Mouse (Mus musculus) hindlimb bud, embryonic 11.5 days (tissue): ENCODE results near the gene Ppp1r1b.
A peak's percentile ranks its signal among the peaks of the same experiment; 100 is the strongest.

Source experiments
- DNase-seq: peaks from one replicate; pipeline ENCODE4 v3.0.0-alpha.2; 2012; ENCODE audit warnings: low read depth, low spot score; ENCODE audit errors: extremely low spot score

Gene Ppp1r1b

DNA sequence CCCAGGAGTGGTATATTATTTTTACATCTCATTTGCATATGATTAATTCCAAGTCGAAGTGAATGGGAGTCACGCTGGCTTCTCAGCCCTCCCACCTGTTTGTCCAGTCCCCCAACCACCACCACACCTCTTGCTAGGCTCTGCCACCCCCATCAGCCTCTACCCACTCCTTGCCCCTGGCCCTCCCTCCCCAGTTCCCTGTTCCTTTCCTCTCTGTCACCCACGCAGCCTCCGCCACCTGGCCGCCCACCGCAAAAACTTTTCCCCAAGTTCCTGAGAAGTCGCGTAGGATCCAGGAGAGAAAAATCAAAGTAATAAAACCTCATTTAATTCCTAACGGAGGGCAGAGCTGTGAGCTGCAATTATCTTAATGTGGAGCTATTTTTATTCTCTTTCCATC, 2.0 kb upstream of the Ppp1r1b start:
- no peak for DNase-seq

DNA sequence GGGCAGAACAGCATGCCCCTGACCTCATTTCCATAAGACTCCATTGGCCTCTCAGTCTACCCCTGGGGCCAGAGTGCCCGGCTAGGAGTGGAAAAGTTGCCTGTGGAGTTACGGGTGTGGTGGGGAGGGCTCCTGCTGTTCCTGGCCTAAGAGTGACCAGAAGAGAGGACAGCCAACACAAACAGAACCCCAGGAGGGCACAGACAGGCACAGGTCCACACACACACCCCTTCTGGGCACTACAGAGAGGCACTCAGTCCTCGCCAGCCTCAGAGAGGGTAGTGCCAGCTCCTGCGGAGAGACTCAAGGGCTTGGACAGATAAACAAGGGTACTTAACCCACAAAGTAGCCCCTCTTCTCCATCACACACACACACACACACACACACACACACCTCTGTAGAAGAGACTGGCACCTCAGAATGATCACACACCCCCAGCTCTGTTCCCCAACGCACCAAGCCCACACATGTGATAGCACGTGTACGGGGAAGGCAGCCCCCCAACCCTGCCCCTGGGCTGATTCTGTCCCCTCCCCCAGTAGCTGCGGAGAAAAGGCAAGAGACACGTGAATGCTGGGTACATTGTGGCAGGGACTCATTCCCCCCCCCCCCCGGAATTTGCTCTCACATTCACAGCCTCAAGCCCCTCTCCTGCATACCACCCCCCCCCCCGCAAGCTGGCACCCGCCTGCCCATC, 670 bp upstream of the Ppp1r1b start:
- no peak for DNase-seq

DNA sequence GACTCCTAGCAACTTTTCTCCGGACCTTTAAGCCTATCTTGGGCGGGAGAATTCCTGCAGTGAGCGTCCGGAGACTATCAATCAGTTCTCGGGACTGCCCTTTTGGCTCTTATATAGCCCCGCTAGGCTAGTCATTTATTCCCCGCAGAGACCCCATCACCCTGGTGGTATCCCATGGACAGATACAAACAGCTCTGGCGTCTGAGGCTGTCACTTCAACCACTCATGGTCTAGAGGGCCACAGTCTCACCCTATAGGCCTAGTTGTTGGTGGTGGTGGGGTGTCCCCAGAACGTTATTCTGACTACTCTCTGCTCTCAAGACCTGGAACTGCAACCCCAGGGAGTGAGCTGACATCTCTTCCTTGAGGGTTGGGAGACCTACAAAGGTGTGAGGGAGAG, 1.1 kb downstream of the Ppp1r1b start:
- no peak for DNase-seq

DNA sequence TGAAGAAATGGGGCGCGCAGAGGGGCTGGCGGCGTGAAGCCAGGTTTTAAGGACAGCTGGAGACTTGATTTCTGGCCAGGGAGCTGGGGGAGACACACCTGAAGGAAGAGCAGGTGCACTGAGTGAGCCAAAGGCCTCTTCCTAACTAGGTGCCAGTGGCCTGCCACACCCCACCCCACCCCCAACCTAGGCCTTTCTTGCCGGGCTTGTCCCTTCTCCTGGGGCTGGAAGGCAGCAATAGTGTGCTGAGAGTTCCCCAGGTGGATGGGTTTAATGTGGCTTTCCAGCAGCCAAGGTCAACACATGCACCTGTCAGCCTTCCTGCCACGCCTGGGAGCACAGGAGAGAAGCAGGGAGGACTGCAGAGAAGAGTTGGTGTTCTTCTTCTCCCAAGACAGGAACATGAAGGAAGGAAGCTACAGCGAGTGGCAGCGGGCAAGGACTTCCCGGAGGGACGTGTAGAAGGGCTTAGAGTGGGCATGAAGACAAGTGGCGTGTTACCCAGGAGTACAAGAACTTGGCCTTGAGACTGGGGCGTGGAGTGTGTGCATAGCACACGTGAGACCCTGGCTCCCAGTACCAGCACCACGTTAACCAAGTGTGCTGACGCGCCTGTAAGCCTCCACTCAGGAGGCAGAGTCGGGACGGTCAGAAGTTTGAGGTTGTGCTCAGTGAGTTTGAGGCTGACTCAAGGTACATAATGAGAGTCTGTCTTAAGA, 4.2 kb downstream of the Ppp1r1b start:
- no peak for DNase-seq

DNA sequence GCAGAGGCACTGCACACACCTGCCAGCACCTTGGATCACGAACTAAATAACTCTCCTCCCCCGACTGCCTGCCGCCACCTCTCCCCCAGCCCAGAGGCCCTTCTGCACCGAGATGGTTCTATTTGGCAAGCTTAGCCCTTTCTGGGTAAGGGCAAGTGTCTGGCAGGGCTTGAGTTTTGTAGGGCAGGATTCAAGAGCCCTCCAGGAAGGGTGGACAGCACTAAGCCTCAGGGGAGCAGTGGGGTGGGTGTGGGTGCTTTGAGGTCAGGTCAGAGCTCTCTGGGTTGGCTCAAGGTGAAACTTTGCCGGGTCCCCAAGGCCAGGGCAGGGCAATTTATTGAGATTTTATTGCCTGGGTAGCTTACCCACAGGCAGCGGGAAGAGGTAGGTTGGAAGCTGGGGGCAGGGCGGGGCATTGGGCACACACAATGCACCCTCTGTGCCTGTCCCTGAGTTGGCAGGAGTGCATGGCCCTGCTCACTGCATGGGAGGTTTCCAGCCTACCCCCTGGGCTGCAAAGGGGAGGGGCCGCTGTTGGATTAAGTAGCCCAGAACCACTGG, 5.5 kb downstream of the Ppp1r1b start:
- no peak for DNase-seq

DNA sequence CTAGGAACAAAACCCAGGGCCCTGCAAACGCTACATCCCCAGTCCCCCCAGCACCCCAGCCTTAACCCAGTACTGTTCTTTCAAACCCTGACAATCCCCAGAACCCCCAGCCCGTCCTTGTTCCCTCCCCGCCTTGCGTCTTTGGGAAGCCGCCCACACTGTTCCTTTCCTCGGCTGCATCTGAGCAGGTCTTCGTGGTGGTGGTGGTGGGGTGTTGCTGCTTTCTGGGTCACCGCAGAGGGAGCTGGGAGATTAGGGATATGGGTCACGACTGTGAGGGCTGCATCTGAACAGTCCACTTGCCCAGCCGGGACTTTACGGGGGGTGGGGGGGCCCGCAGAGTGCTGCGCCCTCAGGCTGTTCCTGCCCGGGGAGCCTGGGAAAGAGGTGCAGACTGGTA, 6.2 kb downstream of the Ppp1r1b start:
- DNase-seq, result no peak

DNA sequence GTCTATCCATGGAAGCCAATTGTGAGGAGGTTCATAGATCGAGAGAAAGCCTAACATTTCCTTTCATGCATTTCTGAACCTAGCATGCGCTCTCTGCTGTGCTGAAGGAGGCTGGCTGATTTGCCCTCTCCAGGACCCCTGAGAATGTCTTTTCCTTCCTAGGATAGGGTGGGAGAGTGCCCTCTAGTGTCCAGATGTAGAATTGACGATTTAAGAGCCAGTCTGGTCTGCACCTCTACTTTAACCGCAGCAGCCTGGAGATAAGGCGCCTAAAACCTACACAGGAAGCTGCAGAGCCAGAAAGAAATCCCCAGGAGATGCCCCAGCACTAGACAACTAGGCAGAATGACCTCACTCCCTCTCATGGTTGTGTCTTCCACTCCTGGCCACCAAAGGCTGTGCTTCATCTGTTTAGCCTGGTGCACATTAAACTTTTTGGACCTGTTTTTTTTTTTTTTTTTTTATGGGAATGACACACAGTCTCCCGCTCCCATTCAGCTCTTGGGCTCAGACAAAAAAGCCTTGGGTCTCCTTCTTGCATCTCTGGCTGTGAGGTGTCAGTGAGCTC, 7.6 kb downstream of the Ppp1r1b start:
- peak; percentile 93 for DNase-seq

DNA sequence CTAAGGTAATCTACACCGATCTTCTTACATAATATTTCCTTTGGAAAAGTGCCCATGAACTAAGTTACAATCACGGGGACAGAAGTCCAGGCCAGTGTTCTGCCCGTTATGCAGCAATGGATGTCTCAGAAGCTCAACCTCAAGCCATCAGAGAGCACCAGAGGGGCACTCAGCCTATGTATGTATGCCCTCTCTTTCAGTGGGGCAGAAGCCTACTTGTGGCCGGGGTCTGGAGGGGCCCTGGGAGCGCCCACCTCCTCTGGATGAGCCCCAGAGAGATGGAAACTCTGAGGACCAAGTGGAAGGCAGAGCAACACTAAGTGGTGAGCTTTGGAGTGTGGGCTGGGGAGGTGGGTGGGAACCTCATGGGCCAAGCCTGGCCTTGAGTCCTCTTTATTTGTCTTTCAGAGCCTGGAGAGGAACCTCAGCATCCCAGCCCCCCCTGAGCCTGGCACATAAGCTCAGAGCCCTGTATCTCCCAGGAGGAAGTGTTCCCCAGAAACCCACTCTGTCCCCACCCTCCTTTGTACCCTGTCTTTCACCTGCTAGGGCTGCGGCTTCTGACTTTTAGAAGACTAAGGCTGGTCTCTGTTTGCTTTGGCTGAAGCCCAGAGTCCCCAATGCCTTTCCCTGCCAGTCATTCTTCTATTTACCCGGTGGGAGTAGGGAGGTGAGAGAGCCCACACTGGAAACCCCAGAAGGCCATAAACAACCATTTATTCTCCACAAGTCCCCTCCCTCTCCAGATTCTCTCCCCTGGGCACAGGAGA, 8.6 kb downstream of the Ppp1r1b start:
- DNase-seq, result no peak

DNA sequence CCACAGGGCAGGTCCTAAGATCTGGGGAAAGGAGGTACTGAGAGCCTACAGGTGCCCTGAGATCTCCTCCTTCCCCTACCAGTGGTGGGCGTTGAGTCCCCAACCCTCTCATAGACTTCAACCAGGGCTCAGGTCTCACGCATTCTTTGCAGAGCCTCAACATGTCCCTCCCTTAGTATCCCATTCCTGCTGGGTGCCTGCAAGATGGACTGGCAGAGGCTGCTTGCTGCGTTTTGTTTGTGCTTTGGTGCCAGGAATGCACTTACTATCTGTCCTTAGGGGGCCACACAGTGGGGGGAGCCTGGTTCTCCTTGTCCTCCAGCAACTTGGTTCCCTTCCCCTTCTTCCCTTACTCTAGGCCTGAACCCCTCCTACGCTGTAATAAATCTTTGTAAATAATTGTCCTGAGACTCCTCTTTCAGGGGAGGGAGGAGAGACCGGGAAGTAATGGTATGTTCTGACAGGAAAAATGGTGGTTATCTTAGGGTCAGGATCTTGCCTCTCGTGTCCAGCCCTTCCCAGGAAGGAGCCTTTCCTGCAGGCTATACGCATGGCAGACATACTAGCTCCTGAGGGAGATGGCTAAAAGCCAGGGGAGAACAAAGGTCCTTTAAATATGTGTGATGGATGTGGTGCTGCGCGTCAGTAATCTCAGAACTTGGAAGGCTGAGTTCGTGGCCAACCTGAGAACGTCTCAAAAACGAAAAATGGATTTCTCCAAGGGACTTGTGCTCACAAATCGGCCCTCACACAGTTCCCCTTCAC, 9.4 kb downstream of the Ppp1r1b start:
- no peak for DNase-seq

DNA sequence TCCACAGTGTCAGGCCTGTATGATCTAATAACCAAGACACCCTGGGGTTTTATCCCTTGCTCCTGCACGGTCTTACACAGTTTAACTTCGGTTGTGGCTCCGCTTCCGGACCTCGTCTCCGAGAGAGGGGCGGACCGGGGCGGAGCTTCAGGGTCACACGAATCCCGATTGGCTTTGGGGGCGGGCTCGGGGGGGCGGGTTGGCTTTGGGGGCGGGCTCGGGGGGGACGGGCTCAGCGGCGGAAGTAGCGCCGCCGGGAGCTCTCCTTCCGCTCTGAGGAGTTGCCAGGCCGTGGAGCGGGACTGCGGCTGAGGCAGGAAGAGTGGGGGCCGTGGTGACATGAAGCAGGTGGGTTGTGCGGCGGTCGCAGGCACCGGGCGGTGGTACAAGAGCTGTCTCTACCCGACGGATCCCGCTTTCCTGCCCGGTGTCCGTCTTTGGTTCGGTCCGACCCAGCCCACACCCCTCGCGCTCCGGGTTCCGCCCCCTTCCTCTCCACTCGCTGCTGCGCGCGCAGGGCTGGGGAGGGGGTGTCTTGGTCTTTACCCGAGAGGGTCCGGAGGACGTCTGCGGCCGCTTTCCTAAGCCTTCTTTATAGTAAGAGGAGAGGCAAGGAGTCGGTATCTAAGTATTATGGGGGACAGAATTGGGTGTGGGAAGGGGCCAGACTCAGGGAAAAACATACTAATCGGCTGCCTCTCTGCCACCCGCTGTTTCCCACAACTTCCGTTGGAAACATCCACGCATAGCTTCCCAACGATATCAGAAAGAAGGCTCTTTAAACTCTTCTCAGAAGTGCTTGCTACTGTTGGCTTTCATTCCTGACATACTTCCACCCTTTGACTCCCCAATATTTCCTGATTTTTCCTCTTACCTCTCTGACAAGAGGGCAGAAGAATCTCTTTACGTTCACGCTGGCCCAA, 10.2 kb downstream of the Ppp1r1b start, which contains the start of gene Stard3:
Gene Stard3 (plus strand): TSS at position 208 of the 923 bp plus-strand sequence.
- DNase-seq, result peak; percentile 78

DNA sequence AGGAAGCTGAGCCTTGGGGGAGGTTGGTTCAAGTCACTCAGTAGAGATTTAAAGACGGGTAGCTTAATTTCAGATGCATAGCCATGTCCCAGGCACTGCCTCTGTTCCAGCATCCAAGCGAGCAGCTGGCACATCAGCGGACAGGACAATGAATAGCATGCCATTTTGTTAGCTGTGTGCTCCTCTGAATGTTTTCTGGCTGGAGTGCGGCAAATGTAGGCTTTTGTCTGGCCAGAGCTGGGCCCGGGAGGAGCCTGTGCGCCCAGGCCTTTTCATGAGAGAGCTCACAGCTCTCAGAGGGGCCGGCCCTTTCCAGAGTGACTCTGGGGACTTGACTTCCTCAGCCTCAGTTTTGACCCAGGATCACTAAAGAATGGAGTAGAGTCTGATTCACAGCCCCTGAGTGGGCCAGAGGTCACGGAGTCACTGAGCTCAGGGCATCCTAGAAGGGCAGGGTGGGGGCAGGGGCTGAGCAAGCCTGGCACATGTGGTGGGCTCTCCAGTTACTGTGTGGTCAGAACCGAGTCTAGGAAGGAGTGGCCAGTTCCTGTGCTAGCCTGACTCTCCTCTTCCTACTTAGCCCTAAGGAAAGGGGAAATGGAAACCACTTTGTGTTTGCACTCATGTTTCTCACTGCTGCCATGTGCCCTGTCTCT, 12.8 kb downstream of the Ppp1r1b start:
- no peak for DNase-seq

DNA sequence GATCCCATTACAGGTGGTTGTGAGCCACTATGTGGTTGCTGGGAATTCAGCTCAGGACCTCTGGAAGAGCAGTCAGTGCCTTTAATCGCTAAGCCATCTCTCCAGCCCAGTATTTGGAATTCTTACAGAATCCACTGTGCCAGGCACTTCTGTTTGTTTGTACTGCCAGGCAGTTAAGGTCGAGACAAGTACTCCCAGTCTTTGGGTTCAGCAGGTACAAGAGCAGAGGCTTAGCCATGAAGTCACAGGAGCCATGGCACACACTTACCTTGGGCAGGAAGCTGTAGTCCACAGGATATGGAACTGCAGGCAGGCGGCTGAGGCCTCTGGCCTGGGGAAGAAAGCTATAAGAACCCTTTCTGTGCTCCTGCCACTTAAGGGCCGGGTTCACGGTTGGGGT, 15.6 kb downstream of the Ppp1r1b start:
- no peak for DNase-seq

DNA sequence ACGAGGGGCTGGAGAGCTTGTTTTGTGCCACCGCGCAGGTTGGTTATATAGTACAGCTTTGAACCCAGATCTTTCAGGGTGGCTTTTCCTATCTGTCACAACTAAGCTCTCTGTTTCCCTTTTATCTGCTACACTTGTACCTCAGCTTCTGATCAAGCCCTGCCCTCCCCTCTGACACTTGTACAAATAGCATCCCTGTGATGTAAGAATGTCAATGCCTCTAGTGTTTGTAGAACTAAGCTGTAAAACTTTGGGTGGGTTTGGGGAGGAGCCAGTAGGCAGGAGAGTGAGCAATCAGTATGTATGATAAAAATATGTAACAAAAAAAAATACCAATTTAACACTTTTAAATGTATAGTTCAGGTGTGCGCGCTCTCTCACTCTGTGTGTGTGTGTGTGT, 16.2 kb downstream of the Ppp1r1b start:
- DNase-seq, result no peak

DNA sequence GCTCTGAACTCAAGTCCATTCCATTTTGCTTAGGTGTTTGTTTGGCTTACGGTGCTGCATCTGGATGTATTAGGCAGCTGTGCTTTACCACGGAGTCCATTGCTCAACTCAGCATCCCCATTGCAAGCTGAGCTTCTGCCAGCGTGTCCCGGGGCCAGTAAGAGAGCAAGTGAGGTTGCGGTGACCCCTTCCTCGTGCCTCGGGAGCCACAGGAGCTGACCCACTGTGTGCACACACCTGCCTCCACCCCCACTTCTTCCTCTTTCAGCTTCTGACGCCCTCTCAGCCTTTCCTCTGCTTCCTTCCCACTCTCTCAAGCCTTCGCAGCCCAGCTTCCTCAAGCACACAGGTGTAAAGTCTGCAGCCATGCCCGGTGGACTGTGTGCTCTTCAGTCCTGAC, 18.1 kb downstream of the Ppp1r1b start:
- DNase-seq, result no peak

DNA sequence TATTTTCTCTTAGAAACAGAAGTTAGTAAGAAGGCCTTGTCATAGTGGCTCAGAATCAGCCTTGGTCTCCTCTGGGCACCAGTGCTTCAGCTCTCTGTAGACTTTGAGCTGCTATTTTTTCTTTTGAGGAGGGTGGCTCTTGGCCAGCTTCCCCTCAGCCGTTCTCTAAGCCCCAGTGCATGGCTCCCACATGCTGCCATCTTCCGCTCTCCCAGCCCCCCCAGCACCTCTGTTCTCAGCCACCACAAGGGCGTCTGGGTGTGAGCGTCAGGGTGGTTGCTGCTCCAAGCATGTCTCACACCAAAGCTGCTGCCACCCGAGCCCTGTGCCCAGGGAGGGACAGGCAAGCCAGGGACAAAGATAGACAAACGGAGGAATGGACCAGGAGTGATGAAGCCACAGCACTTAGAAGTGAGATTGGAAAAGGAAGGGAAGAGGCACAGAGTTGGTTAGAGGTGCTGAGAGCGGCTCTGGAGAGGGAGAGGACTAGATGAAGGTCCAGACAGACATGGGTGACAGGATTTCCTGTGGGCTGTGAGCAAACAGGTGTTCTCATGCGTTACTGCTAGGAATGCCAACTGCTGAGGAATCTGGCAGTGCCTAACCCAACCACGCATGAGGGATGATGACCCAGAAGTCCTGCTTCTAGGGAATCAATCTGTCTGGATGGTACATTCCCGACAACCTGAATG, 19.1 kb downstream of the Ppp1r1b start:
- DNase-seq, result no peak

DNA sequence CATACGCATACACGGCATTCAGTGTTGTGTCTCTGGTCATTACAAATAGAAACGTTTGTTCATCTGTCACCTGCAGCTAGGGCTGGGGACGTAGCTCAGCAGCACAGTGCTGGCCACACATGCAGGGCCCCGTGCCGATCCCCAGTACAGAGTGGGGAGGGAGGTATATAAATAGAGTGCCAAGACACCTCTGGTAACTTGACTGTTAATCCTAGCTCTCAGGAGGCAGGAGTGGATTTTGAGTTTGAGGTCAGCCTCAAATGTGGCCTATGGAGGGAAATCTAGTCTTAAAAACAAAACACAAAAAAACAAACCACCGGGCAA, 19.6 kb downstream of the Ppp1r1b start:
- no peak for DNase-seq

DNA sequence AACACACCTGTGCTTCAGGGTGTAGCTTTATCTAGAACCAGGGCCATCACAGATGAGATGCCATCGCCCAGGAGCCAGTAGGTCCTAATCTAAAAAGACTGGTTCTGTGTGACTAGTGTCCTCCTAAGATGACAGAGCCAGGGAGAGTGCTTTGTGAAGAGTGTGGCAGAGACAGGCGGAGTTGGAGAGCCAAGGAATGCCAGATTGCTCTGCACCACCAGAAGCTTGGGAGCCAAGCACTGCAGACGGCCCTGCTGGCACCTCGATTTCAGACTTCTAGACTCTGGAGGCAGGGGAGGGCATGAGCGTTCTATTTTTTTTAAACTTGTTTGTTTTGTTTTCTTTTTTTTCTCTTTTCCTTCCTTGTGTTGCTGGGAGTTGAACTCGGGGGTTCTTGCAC, 21.1 kb downstream of the Ppp1r1b start:
- no peak for DNase-seq

DNA sequence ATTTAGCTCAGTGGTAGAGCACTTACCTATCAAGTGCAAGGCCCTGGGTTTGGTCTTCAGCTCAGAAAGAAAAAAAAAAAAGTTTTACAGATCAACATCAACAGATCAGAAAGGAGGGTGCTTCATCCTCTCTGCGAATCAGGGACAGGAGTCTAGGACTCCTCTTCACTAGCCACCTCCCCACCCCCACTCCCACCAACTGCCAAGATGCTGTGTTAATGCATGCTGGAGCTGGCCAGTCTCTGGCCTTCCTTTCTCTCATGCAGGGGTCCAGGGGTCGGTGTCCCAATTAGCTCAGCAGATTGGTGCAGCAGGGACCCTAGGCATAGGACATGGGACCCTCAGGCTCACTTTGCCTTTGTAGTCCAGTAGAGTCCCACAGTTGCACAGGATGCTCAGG, 22.4 kb downstream of the Ppp1r1b start:
- no peak for DNase-seq
